Mouse (Mus musculus) limb, embryonic 14.5 days (tissue): ENCODE data around the gene Hcfc1r1. TPM values are rescaled to one million over a fixed set of nuclear protein-coding genes. Genes with fewer than 3 reads are reported as not detected.
A peak's percentile ranks its signal among the peaks of the same experiment; 100 is the strongest.

ENCODE experiments used
- ATAC-seq: fragments of 200-750 bp; cut with Nextera tagmentation; 2 replicates; pipeline ENCODE4 v1.8.0; 2017; ENCODE audit warnings: low read depth, moderate number of reproducible peaks, moderate TSS enrichment; ENCODE audit not compliant: low FRiP score
- DNase-seq: peaks from one replicate; pipeline ENCODE4 v3.0.0-alpha.2; 2015; ENCODE audit warnings: low spot score
- H3K27ac ChIP-seq: fragments of 300-500 bp; sonication (generic); replicated peaks from 2 replicates; pipeline ENCODE4 v1.5.1; 2014; ENCODE audit warnings: low read depth, mild to moderate bottlenecking, low read length, moderate library complexity, mixed read lengths
- H3K27me3 ChIP-seq: fragments of 300-500 bp; sonication (generic); 2 replicates; pipeline ENCODE4 v1.6.1; 2014; ENCODE audit warnings: low read length, mixed read lengths; ENCODE audit not compliant: control insufficient read depth, insufficient read depth
- H3K36me3 ChIP-seq: fragments of 300-500 bp; sonication (generic); 2 replicates; pipeline ENCODE4 v1.6.1; 2014; ENCODE audit warnings: mild to moderate bottlenecking, low read length, moderate library complexity, mixed read lengths; ENCODE audit not compliant: control insufficient read depth, insufficient read depth
- H3K4me1 ChIP-seq: fragments of 300-500 bp; sonication (generic); 2 replicates; pipeline ENCODE4 v1.6.1; 2014; ENCODE audit warnings: antibody characterized with exemption, low read length, mixed read lengths; ENCODE audit not compliant: control insufficient read depth, insufficient read depth
- H3K4me2 ChIP-seq: fragments of 300-500 bp; sonication (generic); replicated peaks from 2 replicates; pipeline ENCODE4 v1.6.1; 2014; ENCODE audit warnings: low read depth, mild to moderate bottlenecking, low read length, moderate library complexity; ENCODE audit not compliant: severe bottlenecking
- H3K4me3 ChIP-seq: fragments of 300-500 bp; sonication (generic); replicated peaks from 2 replicates; pipeline ENCODE4 v1.5.1; 2014; ENCODE audit warnings: low read length
- H3K9ac ChIP-seq: fragments of 300-500 bp; sonication (generic); 2 replicates; pipeline ENCODE4 v1.6.1; 2014; ENCODE audit warnings: mild to moderate bottlenecking, low read depth, low read length, moderate library complexity; ENCODE audit not compliant: severe bottlenecking
- H3K9me3 ChIP-seq: fragments of 300-500 bp; sonication (generic); 2 replicates; pipeline ENCODE4 v1.6.1; 2016; ENCODE audit warnings: low read length; ENCODE audit not compliant: control insufficient read depth
- POLR2A ChIP-seq: fragments of 200-500 bp; IDR thresholded peaks from 2 replicates; pipeline ENCODE4 v1.8.0; 2012; ENCODE audit warnings: inconsistent platforms, mild to moderate bottlenecking, moderate library complexity, borderline replicate concordance; ENCODE audit not compliant: insufficient read depth, insufficient read length; ENCODE audit errors: extremely low read depth
- WGBS: fragments of 180-500 bp; shearing (Covaris S2); extraction: QIAGEN DNeasy Blood & Tissue Kit; methylation state at CpG from one replicate; pipeline ENCODE4 v1.1.7; 2014; 5-methylcytosine and 5-hydroxymethylcytosine counted together
- polyA plus RNA-seq, 2 experiments: library from polyadenylated mRNA; depleted of rRNA in 1 of 2; stranded (reverse) in 1 of 2; unstranded in 1 of 2; fragments of >200 nt; fragmentation: Nextera tagmentation in 1 of 2; extraction: Ambion mirVana in 1 of 2; gene quantifications; 2 replicates each; pipeline versions ENCODE4 v1.2.1 to v1.2.3; 2012 to 2014

Hcfc1r1 gene
- polyA plus RNA-seq, 2 experiments = 63.4 to 85.3 TPM

- no peaks in the 10 kb centered on the region for H3K9me3 ChIP-seq
- no peak for DNase-seq
- no peaks in the 10 kb centered on the region for H3K4me1 ChIP-seq
- no peaks in the 10 kb centered on the region for H3K36me3 ChIP-seq
- H3K9ac ChIP-seq = peak within 1 kb of the TSS; percentile 57
- no peak for TF ChIP-seq POLR2A
- H3K27ac ChIP-seq = no peak within 1 kb of the TSS
- peaks cover 15% of the 10 kb centered on the region; the same call in 1 of the 2 replicates for H3K27me3 ChIP-seq
- ATAC-seq = peak; percentile 53; the same call in 1 of the 2 replicates
- H3K4me2 ChIP-seq = peak within 1 kb of the TSS; percentile 79
- WGBS = 1% methylated on average over 56 of the region's 58 CpGs
- peak within 1 kb of the TSS; percentile 43 for H3K4me3 ChIP-seq
Measured at GRCm38 (mm10) chr17:23644613-23645495, 28.5 kb upstream of the Hcfc1r1 start, which contains the start of gene Mmp25. Gene Mmp25, minus strand, starts transcription at chr17:23645277.

GRCm38 (mm10) chr17:23645894-23646293 is 27.5 kb upstream of the Hcfc1r1 start:
- peaks cover 15% of the 10 kb centered on the region; the same call in 1 of the 2 replicates for H3K27me3 ChIP-seq
- H3K9me3 ChIP-seq = no peaks in the 10 kb centered on the region
- DNase-seq (no peak), ATAC-seq (no peak)
- no peak for TF ChIP-seq POLR2A
- WGBS = 39% methylated on average over 10 of the region's 10 CpGs
- H3K4me2 ChIP-seq = no peak overlapping the region
- no peak overlapping the region for H3K9ac ChIP-seq
- H3K27ac ChIP-seq = no peak overlapping the region
- no peak overlapping the region for H3K4me3 ChIP-seq
- H3K4me1 ChIP-seq = no peaks in the 10 kb centered on the region
- H3K36me3 ChIP-seq = no peaks in the 10 kb centered on the region

- Histone ChIP-seq H3K4me1 (no peaks in the 10 kb centered on the region), H3K4me3 (no peak overlapping the region), H3K9me3 (no peaks in the 10 kb centered on the region), H3K36me3 (no peaks in the 10 kb centered on the region), H3K9ac (no peak overlapping the region), H3K4me2 (no peak overlapping the region), H3K27me3 (no peaks in the 10 kb centered on the region), H3K27ac (no peak overlapping the region)
- TF ChIP-seq POLR2A = no peak
- no peak for DNase-seq
- 82% methylated on average over 6 of the region's 6 CpGs for WGBS
- ATAC-seq = no peak
Measured at GRCm38 (mm10) chr17:23651363-23651762, 22.0 kb upstream of the Hcfc1r1 start.

- Histone ChIP-seq H3K9me3 (no peaks in the 10 kb centered on the region), H3K36me3 (no peaks in the 10 kb centered on the region), H3K4me1 (no peaks in the 10 kb centered on the region), H3K27ac (no peak overlapping the region), H3K4me2 (no peak overlapping the region), H3K9ac (no peak overlapping the region), H3K27me3 (no peaks in the 10 kb centered on the region), H3K4me3 (no peak overlapping the region)
- 70% methylated on average over 2 of the region's 2 CpGs for WGBS
- DNase-seq (no peak), ATAC-seq (no peak)
- no peak for TF ChIP-seq POLR2A
Measured at GRCm38 (mm10) chr17:23653324-23653723, 20.1 kb upstream of the Hcfc1r1 start.

DNA sequence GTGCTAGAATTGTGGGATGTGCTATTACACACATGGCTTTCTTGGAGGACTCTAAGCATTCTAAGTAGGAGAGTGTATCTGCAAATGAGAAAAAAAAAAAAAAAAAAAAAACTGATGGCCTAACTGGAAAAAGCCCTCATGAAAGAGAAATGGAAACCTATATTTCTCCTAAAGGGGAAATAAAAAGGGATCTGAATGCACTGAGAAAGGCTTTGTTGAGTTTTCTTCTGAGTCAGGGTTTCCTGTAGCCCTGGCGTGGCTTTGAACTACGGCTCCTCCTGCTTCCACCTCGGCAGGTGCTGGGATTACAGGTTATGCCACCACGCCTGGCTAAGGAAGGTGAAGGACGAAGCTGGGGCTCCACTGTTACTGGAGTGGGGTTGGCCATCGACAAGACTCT is 19.4 kb upstream of the Hcfc1r1 start:
- DNase-seq = no peak
- WGBS = 47% methylated on average over 6 of the region's 6 CpGs
- H3K27me3 ChIP-seq = no peaks in the 10 kb centered on the region
- H3K36me3 ChIP-seq = no peaks in the 10 kb centered on the region
- no peak overlapping the region for H3K9ac ChIP-seq
- H3K4me1 ChIP-seq = no peaks in the 10 kb centered on the region
- H3K27ac ChIP-seq = no peak overlapping the region
- no peaks in the 10 kb centered on the region for H3K9me3 ChIP-seq
- ATAC-seq = no peak
- H3K4me2 ChIP-seq = no peak overlapping the region
- H3K4me3 ChIP-seq = no peak overlapping the region
- no peak for TF ChIP-seq POLR2A
